Mouse (Mus musculus) liver, embryonic 11.5 days (tissue): Measurements from ENCODE around the gene Rala. TPM values are rescaled to one million over a fixed set of nuclear protein-coding genes. Genes with fewer than 3 reads are reported as not detected.

Source experiments
- ATAC-seq: fragments of 200-750 bp; cut with Nextera tagmentation; replicated peaks from 2 replicates; pipeline ENCODE4 v1.8.0; 2017; ENCODE audit warnings: moderate number of reproducible peaks, mild to moderate bottlenecking, moderate TSS enrichment, moderate library complexity; ENCODE audit not compliant: low FRiP score
- DNase-seq: peaks from one replicate; pipeline ENCODE4 v3.0.0-alpha.2; 2017; ENCODE audit warnings: low spot score
- H3K27ac ChIP-seq: fragments of 300-500 bp; sonication (generic); 2 replicates; pipeline ENCODE4 v1.5.1; 2014; ENCODE audit warnings: mild to moderate bottlenecking, low read depth, low read length, control low read depth
- H3K27me3 ChIP-seq: fragments of 300-500 bp; sonication (generic); replicated peaks from 2 replicates; pipeline ENCODE4 v1.6.1; 2014; ENCODE audit warnings: low read length, mixed read lengths; ENCODE audit not compliant: control insufficient read depth, insufficient read depth
- H3K36me3 ChIP-seq: fragments of 300-500 bp; sonication (generic); 2 replicates; pipeline ENCODE4 v1.6.1; 2014; ENCODE audit warnings: mild to moderate bottlenecking, low read length, moderate library complexity, mixed read lengths; ENCODE audit not compliant: control insufficient read depth, insufficient read depth
- H3K4me1 ChIP-seq: fragments of 300-500 bp; sonication (generic); replicated peaks from 2 replicates; pipeline ENCODE4 v1.6.1; 2014; ENCODE audit warnings: low read length, mixed read lengths; ENCODE audit not compliant: control insufficient read depth, insufficient read depth
- H3K4me2 ChIP-seq: fragments of 300-500 bp; sonication (generic); 2 replicates; pipeline ENCODE4 v1.6.1; 2014; ENCODE audit warnings: mild to moderate bottlenecking, control low read depth, moderate library complexity
- H3K4me3 ChIP-seq: fragments of 300-500 bp; sonication (generic); 2 replicates; pipeline ENCODE4 v1.5.1; 2014; ENCODE audit warnings: low read depth, low read length, control low read depth
- H3K9ac ChIP-seq: fragments of 300-500 bp; sonication (generic); 2 replicates; pipeline ENCODE4 v1.6.1; 2014; ENCODE audit warnings: low read depth, low read length, control low read depth
- H3K9me3 ChIP-seq: fragments of 300-500 bp; sonication (generic); 2 replicates; pipeline ENCODE4 v1.6.1; 2016; ENCODE audit warnings: low read length, inconsistent platforms, mixed read lengths; ENCODE audit not compliant: control insufficient read depth
- WGBS: fragments of 180-500 bp; shearing (Covaris S2); extraction: QIAGEN DNeasy Blood & Tissue Kit; methylation state at CpG from one replicate; pipeline ENCODE4 v1.1.7; 2014; 5-methylcytosine and 5-hydroxymethylcytosine counted together
- polyA plus RNA-seq: library from polyadenylated mRNA; unstranded; fragments of >200 nt; fragmentation: Nextera tagmentation; extraction: Ambion mirVana; gene quantifications from 2 replicates; pipeline ENCODE4 v1.2.1, GENCODE M21; 2014

Rala gene
- polyA plus RNA-seq, 1 experiment from 2014 or later: 56.1 TPM

DNA sequence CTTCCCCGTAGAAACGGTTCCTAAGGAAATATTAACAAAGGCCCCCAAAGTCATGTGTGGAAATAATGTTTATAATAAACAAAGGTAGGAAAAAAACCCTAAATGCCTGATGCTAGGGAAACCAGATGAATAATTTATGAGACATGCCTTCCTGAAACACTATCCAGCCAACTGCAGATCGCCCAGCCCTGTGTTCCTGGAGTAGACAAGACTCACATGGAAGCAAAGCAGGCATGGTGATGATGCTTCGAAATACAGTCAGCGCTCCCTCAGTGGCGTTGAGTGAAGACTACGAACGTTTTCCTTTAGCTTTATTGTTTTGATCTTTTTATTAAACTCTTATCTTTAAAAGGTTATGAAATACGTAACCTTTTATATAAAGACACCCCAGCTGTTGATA lies 87.0 kb downstream of the Rala start:
- Histone ChIP-seq H3K36me3 (no peaks in the 10 kb centered on the region), H3K9ac (no peak overlapping the region), H3K27me3 (no peaks in the 10 kb centered on the region), H3K9me3 (no peaks in the 10 kb centered on the region), H3K4me3 (no peak overlapping the region), H3K4me2 (no peak overlapping the region), H3K4me1 (no peaks in the 10 kb centered on the region), H3K27ac (no peak overlapping the region)
- 81% methylated on average over 9 of the region's 9 CpGs for WGBS
- ATAC-seq (no peak), DNase-seq (no peak)

DNA sequence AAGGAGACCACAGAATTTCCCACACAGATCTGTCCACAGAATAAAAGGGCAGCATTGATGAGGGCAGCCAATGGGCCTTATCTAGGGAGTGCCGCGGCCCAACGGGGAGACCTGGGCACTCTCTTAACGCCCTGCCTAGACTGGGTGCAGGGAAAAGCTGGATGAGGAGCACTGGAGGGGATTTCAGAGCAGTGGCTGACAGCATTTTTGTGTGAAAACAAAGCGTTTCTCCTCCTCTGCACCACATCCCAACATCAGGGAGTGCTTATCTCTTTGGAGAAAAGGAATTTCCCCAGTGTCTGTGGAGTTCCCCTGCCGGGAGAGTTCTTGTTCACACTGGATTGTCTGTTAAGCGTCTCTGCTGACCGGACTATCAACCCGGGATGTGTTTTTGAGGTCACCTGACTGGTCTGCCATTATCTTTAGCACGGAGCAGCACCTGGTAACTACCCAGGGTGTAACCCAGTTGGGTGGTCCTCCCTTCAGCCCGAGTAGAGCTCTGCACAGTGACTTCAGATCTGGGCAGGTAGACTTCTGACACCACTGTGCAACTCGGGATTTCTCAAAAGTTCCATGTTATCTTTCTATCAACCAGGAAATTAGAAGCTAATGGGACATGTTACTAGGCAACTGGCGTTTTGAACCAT lies 88.4 kb downstream of the Rala start:
- H3K36me3 ChIP-seq: no peaks in the 10 kb centered on the region
- H3K4me1 ChIP-seq: no peaks in the 10 kb centered on the region
- H3K27me3 ChIP-seq: no peaks in the 10 kb centered on the region
- 5% methylated on average over 13 of the region's 13 CpGs for WGBS
- no peak overlapping the region for H3K9ac ChIP-seq
- H3K4me2 ChIP-seq: peak overlapping the region; percentile 41
- no peak overlapping the region; the same call in 1 of the 2 replicates for H3K4me3 ChIP-seq
- H3K27ac ChIP-seq: no peak overlapping the region
- H3K9me3 ChIP-seq: no peaks in the 10 kb centered on the region
- DNase-seq (peak; percentile 34), ATAC-seq (peak; percentile 36; the same call in 1 of the 2 replicates)

GRCm38 (mm10) chr13:17854755-17855154 lies 89.3 kb downstream of the Rala start:
- Histone ChIP-seq H3K4me3 (no peak overlapping the region), H3K4me2 (no peak overlapping the region), H3K36me3 (no peaks in the 10 kb centered on the region), H3K27me3 (no peaks in the 10 kb centered on the region), H3K9me3 (no peaks in the 10 kb centered on the region), H3K9ac (no peak overlapping the region), H3K27ac (no peak overlapping the region), H3K4me1 (no peaks in the 10 kb centered on the region)
- ATAC-seq (no peak), DNase-seq (no peak)
- WGBS: 39% methylated on average over 6 of the region's 6 CpGs

GRCm38 (mm10) chr13:17843336-17843735 lies 100.7 kb downstream of the Rala start:
- H3K27ac ChIP-seq: no peak overlapping the region
- no peaks in the 10 kb centered on the region for H3K36me3 ChIP-seq
- H3K4me1 ChIP-seq: no peaks in the 10 kb centered on the region
- no peak for ATAC-seq
- 92% methylated on average over 2 of the region's 2 CpGs for WGBS
- no peak overlapping the region for H3K4me3 ChIP-seq
- no peak for DNase-seq
- no peaks in the 10 kb centered on the region; the same call in 1 of the 2 replicates for H3K27me3 ChIP-seq
- no peaks in the 10 kb centered on the region for H3K9me3 ChIP-seq
- H3K9ac ChIP-seq: no peak overlapping the region
- H3K4me2 ChIP-seq: no peak overlapping the region

GRCm38 (mm10) chr13:17842756-17843155 lies 101.3 kb downstream of the Rala start:
- WGBS: 55% methylated on average over 4 of the region's 4 CpGs

DNA sequence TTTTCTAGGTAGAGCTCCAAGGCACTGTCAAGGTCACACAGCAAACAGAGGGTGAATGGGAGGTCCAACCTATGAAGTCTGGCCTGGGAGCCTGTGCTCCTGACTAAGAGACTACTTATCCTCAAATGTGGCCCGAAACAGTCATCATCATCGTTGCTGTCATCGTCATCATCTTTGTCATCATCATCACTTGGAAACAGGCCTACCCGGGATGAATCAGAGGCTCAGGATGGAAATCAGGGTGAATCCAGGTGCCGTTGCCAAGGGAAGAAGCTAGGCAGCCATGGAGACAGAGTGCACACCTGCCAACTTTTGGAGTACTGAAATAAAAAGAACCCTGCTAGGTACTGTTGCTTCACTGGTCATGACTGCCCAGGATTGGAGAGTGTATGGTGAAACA lies 104.9 kb downstream of the Rala start:
- no peaks in the 10 kb centered on the region; the same call in 1 of the 2 replicates for H3K27me3 ChIP-seq
- no peaks in the 10 kb centered on the region for H3K36me3 ChIP-seq
- DNase-seq (no peak), ATAC-seq (no peak)
- WGBS: 81% methylated on average over 5 of the region's 5 CpGs
- H3K9ac ChIP-seq: no peak overlapping the region
- no peaks in the 10 kb centered on the region for H3K9me3 ChIP-seq
- no peaks in the 10 kb centered on the region for H3K4me1 ChIP-seq
- no peak overlapping the region for H3K27ac ChIP-seq
- no peak overlapping the region for H3K4me2 ChIP-seq
- H3K4me3 ChIP-seq: no peak overlapping the region

More at GRCm38 (mm10) chr13:17842756-17843155, 101.3 kb downstream of the Rala start:
- Histone ChIP-seq H3K36me3 (no peaks in the 10 kb centered on the region), H3K27me3 (no peaks in the 10 kb centered on the region; the same call in 1 of the 2 replicates), H3K4me1 (no peaks in the 10 kb centered on the region), H3K4me3 (no peak overlapping the region), H3K4me2 (no peak overlapping the region), H3K9ac (no peak overlapping the region), H3K27ac (no peak overlapping the region), H3K9me3 (no peaks in the 10 kb centered on the region)
- DNase-seq (no peak), ATAC-seq (no peak)

DNA sequence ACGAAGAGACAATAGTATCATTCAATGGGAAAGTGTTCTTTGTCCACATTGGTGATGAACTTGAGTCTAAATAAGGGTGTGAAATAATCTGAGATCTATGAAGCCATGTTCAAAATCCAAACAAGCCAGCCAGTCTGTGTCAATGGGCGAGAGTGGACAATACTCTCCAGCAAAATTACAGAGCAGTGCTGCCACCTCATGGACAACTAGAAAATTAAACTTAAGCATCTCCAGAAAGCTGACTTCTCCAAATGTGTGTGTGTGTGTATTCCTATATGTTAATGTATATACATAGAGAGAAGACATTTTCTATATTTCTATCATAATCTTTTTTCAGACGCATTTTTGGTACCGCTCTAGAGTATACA lies 105.6 kb downstream of the Rala start:
- WGBS: 31% methylated on average over 4 of the region's 4 CpGs
- no peaks in the 10 kb centered on the region for H3K4me1 ChIP-seq
- no peak overlapping the region for H3K4me3 ChIP-seq
- H3K27me3 ChIP-seq: no peaks in the 10 kb centered on the region; the same call in 1 of the 2 replicates
- no peak overlapping the region for H3K9ac ChIP-seq
- no peaks in the 10 kb centered on the region for H3K36me3 ChIP-seq
- H3K4me2 ChIP-seq: no peak overlapping the region
- no peaks in the 10 kb centered on the region for H3K9me3 ChIP-seq
- DNase-seq: no peak
- H3K27ac ChIP-seq: no peak overlapping the region
- ATAC-seq: peak; percentile 41

DNA sequence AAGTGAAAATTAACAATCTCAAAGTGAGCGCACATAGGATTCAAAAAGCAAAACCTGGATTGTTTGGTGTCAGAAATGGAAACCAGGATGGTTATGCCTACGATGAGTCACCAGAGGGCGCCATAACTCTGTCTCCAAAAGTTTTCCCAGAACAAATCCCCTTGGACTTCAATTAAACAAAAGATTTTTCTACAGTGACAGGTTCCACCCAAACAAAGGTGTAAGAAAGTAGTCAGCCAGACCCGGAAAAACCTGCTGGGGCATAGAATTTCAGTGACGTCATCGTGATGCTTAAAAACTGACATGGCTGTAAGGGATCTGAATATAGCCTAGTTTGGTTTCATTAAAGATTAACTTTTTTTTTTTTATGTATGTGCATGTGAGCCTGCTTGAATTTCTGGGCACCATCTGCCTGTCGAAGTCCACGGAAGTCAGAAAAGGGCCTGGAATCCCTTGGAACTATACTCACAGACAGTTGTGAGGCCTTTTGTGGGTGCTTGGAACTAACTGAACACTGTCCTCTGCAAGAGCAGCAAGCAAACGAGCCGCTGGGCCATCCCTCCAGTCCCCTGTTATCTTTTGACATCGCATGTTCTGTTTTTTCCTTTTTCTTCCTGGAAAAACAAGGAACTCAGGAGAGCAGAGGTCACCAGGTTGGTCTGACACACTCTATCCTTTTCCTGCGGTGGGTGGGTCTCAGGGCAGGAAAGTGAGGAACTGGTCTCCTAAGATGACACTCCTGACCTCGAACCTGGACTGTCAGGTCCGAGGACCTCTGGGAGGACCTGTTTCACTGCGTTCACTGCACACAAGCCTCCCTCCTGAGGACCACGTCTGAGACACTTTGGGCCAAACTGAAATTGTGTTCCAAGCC lies 106.2 kb downstream of the Rala start:
- ATAC-seq (no peak), DNase-seq (peak; percentile 34)
- Histone ChIP-seq H3K27ac (no peak overlapping the region), H3K9me3 (no peaks in the 10 kb centered on the region), H3K36me3 (no peaks in the 10 kb centered on the region), H3K4me3 (no peak overlapping the region), H3K4me1 (no peaks in the 10 kb centered on the region), H3K9ac (no peak overlapping the region), H3K4me2 (no peak overlapping the region), H3K27me3 (no peaks in the 10 kb centered on the region; the same call in 1 of the 2 replicates)
- 42% methylated on average over 16 of the region's 16 CpGs for WGBS
